Mouse (Mus musculus) regulatory T cell (primary cell): ENCODE results near the gene Endod1.

Source experiments
- in situ Hi-C: fragments of 300-600 bp; cut with MboI, MseI; formaldehyde crosslinking; loops from one replicate; pipeline ENCODE4 v1.15.1; 2025; ENCODE audit warnings: high pct_unique_total_duplicates

Endod1 gene

DNA sequence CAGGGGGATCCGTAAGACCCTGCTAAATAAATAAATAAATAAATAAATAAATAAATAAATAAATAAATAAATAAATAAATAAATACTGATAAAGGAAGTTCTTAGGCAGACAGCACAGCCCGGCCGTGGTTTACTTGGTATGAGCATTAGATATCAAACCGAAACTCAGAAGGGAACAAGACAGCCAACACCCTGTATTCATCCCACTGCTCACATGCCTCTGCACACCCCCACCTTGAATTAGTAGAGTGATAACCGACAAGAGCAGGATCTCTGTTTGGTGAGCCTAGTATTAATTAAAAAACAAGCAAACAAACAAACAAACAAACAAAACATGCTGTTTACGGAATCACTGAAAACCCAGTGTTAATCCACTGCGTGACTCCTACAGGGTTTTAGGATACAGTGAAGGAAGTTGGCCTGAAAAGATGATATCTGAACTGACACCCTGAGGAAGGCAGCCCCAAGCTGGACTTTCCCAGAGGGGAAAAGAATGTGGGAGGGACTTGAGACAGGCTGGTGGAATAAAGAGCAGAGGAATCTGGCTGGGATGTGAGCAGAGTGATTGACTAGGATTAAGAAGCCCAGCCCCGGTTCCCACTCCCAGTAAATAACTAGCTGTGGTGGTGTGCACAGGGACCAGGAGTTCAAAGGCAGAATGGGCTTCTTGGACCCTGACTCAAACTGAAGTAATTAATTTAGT lies at the start of gene Endod1:
TSS of gene Endod1 (minus strand) at position 155 of the 703 bp plus-strand sequence.
- in situ Hi-C loops: no loop called here

DNA sequence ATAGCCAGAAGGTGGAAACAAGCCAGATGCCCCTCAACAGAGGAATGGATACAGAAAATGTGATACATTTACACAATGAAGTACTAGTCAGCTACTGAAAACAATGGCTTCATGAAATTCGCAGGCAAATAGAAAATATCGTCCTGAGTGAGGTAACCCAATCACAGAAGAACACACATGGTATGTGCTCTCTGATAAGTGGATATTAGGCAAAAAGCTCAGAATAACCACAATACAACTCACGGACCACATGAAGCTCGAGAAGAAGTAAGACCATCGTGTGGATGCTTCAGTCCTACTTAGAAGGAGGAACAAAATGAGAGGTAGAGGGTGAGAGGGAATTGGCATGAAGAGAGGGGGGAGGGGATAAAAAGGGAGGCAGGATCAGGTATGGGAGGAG lies 27.8 kb upstream of the Endod1 start:
- in situ Hi-C loops: no loop called here

DNA sequence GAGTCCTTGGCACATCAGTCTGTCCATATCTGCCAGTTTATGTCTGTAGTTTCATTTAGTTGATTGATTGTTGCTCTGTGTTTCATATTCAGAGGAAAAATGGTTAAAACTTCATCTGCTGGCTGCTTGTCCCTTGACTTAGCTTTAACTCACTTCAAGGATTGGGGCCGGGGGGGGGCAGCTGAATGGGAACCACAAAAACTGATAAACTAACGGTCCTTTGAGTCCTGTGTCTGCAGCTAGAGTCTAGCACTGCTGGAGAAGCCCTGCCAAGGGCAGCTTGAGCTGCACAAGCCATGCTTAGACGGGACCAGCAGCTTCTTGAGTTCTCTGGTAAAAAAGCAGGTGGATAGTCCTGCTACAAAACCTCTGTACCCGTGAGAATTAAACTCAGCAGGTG lies 26.7 kb upstream of the Endod1 start:
- in situ Hi-C loops: no loop called here

DNA sequence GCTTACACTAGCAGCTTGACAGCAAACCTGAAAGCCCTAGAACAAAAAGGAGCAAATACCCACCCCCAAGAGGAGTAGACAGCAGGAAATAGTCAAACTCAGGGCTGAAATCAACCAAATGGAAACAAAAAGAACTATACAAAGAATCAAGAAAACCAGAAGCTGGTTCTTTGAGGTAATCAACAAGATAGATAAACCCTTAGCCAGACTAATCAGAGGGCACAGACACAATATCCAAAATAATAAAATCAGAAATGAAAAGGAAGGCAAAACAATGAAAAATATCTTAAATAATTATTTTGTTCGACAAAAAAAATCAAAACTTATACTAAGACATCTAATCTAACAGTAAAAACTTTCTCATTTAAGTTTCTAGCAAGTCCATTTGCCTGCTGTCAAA lies 24.7 kb upstream of the Endod1 start:
- in situ Hi-C loops: no loop called here

DNA sequence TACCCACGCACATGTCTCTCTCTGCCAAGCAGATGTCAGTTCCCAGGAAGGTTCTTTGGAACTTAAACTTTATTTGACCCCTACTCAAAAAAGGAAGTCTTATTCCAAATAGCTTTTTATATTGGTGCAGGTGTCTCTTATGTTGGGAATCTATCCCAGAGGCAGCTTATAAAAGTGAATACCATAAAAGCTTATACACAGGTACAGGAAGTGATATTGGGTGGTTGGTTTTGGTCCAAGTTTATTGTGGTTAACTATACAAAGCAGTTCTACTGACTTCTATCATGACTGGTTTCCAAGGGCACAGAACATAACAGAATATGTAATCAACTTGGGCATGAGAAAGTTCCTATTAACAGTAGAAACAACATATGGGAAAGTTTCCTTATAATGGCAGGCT lies 20.8 kb upstream of the Endod1 start:
- in situ Hi-C loops: no loop called here

DNA sequence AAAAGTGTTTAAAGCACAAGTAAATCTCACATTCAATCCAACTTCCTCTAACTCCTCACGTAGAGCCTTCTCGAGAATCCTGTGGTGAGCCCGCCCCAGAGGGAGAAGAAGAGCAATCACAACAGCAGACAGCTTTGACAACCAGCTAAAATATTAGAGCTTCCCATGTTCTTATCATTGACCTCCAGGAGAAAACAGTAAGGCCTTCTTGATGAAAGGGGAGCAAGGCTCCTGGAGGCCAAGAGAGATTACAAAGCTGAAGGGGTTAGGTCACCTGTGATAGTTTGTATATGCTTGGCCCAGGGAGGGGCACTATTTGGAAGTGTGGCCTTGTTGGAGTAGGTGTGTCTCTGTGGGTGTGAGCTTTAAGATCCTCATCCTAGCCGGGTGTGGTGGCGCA lies 19.1 kb upstream of the Endod1 start:
- in situ Hi-C loops: no loop called here

DNA sequence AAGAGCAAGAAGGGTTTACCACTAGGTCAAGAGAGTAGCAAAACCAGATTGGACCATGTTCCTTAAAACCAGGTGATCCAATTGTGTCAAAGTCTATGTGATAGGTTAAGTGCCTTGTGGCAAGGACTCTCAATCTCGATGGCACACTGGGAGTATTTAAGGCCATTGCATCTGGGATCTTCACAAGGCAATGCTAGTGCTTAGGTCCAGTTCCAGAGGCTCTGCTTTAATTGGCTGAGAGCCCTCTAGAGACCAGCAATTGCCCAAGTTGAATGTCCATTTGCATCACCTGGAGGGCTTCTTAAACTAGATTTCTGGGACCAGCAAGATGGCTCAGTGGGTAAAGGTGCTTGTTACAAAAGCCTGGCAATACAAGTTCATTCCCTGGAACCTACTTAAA lies 17.6 kb upstream of the Endod1 start:
- in situ Hi-C loops: no loop called here

DNA sequence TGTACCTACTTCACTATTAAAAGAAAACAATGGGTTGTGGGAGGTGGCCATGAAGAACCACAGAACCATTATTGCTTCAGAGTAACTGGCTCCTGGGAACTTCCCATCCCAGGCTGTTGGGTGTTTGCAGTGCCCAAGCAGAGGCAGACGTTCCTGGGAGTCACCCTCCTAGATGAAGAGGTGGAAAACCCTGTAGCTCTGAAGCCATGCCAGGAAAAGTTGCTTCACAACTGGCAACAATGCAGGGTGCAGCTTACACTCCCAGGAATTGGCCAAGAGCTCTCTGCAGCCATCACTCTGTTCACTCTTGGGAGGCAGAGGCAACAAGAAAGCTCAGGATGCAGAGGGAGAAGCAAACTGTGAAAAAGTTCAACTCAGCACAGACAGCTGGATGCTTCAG lies 16.8 kb upstream of the Endod1 start:
- in situ Hi-C loops: no loop called here

DNA sequence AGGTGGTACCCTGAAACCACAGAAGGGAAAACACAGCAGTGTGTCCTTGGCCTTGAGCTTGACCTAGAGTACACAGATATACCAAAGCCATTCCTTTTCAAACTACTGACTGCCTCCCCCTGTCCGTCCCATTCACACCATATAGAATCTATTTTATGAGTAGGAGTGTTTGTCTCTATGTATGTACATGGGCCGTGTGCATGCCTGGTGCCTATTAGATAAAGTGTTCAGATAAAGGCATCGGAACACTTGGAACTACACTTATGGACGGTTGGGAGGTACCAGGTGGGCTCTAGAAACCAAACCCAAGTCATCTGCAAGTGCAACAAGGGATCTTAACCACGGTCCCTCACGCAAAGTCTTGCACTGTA lies 16.1 kb upstream of the Endod1 start:
- in situ Hi-C loops: no loop called here

DNA sequence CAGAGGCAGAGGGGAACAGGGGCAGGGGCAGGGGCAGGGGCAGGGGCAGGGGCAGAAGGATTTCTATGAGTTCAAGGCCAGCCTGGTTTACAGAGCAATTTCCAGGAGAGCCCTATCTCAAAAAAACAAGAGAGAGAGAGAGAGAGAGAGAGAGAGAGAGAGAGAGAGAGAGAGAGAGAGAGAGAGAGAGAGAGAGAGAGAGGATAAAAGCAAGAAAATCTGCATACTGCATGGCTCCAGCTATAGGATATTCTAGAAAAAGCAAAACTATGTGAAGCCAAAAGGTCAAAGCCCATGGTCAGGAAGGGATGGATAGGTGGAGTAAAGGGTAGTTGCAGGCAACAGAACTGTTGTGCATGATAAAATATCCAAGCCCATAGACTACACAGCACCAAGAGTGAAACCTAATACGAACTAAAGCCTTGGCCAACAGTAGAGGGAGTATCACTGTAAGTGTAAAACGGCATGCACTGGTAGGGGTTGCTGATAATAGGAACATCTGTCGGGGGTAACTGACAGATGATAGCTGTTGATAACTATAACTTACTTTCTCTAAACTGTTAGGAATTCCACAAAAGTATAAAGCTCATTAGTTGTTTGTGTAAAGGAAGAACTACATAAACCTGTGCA lies 15.6 kb upstream of the Endod1 start:
- in situ Hi-C loops: no loop called here

DNA sequence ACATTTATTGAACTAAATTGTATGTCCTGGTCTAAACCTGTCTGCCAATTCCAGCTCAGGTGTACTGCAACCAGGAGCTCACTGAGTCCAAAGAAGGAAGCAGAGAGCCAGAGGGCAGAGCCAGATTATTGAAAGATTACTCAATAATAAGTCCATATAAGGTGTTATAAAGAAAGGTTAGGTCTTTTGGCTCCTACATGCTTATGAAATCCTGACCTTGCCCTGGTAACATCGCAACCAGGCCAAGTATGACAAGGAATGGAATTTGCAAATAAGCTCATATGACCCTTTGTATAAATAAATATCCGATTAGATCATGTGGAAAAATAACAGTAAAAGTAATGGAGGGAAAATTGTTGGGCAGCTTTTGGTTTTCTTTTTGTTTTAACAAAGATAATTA lies 14.8 kb upstream of the Endod1 start:
- in situ Hi-C loops: no loop called here

DNA sequence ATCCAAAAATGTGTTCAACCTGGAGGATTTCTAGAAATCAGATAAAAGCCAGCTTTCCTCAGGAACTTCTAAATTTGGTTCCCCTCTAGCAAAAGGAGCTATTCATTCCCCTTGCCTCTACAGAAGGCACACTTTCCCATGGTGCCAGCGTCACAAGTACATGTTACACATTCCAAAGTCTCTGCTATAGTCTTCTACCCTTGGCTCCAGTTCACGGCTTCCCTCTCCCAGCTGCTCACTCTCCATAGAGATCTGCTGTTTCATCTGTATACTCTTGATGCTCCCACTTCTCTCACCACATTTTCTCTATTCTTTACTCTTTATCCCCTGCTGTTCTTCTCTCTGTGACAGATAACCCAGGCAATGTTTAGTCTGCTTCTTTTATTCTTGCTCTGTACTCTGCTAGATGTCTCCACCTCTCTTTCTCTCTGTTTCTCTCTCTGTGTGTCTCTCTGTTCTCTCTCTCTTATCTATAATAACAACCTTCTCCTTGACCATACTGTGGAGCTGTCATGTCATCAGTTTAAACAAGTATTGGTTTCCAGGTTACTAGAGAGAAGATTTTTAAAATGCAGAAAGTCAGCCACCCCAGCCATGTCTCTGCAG lies 13.8 kb upstream of the Endod1 start:
- in situ Hi-C loops: no loop called here

DNA sequence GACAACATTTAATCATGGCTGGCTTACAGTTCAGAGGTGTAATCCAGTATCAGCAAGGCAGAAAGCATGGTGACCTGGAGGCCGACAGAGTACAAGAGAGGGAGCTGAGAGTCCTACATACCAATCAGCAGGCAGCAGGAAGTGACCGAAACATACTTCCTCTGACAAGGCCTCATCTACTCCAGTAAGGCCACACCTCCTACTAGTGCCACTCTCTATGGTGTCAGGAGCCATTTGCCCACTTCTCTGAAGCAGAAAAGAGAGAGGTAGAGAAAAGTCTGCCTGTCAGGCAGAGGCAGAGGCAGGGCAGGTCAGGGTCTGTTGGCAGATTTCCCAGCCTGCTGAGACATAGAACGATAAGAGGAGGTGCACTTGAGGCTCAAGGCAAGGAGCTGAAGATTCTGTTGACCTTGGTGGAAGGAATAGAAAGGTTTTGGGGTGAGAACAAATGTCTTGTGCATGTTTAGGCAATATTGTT lies 10.6 kb upstream of the Endod1 start:
- in situ Hi-C loops: no loop called here

DNA sequence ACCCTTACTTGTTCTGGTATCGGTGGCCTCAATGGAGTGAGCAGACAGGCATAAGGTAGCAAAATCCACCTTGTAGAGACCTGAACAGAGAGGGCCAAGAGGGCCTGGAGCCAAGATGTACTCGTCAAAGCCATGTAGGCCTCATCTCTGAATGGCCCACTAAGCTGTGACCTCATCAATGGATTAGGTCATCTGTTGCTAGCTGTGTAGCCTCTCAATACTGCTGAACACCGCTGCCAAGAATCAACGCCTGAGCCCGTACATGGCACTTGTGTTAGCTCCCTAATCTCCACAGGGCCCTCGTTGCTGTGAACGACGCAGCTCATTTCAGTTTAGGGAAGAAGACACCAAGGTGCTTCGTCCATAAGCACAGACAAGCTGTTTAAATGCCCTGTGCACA lies 10.0 kb upstream of the Endod1 start:
- in situ Hi-C loops: no loop called here

DNA sequence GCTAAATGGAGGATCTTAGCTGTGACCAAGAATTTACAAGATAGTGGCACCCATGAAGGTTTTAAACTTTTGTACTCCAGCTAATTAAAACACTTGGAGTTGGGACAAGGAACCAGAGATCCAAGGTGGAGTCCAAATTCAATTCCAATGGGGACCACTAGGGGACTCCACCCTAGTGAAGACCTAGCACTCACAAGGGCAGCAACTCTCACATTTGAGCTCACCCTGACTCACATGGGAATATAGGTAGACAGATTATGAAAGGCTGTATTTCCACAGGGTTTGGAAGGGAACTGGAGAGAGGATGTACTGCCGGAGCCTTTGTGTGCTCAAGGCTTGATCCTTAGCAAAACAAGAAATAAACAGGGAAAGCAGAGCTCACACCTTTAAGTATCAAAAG lies 9.0 kb upstream of the Endod1 start:
- in situ Hi-C loops: no loop called here

DNA sequence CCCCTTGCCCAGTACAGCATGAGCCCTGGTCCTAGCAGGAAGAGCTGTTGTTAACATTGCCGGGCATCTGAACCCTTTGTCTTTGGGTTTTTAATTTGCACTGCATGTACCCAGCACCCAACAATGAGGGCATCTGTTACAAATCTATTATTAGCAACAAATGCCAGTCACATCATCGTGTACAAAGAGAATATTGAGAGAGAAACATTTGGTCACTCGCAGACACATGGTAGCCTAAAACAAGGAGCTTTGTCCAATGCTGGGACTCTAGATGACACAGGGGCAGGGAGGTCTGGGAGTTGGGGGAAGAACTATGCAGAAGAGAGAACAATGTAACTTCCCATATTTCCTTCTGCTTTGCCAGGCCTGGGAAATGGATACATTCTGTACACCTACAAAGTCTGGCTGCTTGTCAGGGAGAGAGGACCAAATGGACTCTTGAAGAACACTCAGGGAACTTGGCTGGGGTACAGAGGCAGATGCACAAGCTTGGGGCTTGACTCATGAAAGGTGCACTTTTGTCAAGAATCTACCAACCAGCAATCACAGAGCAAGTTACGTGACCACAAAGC lies 7.8 kb upstream of the Endod1 start:
- in situ Hi-C loops: no loop called here

DNA sequence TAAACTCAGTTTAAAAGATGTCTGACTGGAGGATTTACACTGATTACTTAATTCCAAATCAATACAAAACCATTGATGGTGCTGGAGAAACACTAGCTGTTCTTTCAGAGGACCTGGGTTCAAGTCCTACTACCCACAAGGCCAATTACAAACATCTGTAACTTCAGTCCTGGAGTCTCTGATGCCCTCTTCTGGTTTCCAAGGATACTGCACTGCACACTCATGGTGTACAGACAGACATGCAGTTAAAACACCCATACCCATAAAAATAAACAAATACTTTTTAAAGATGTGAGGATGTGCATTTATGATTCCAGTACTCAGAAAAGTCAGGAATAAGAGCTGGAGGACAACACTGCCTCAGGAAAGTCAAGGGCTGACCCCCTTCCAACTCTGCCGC lies 6.7 kb upstream of the Endod1 start:
- in situ Hi-C loops: no loop called here

DNA sequence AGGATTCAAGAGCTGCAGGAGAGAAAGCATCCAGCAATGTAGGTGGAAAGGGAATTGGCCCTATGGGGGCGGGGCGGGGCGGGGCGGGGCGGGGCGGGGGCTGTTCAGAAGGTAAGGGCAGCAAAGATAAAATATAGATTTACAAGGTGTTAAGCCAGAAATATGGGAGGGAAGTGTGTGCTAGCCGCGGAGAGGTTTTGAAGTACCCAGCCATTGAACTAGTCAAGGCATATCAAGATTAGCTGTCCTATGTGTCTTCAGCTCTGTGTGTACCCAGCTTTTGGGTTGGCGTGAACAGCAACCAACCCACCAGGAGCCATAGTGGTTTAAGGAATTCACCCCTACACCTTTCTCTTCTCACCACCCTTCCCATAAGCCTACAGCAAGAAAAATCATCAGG lies 5.5 kb upstream of the Endod1 start:
- in situ Hi-C loops: no loop called here

DNA sequence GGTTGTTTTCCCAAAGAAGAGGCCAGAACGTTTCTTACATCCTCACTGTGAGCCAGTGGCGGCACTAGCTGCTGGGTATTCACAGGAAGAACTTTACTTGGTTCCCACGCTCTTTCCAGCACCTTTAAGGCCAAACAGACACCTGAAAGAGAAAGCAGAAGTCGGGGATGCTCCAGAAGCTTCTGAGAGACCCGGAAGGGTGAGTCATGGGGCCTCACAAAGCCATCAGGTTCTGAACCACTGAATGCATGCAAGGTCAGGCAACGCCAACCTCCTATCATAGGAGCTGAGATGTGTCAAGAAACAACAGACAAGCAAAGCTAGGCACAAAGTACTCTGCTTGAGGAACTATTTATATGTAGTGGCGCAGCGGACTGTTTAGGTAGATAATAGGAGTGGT lies 4.4 kb upstream of the Endod1 start:
- in situ Hi-C loops: no loop called here

DNA sequence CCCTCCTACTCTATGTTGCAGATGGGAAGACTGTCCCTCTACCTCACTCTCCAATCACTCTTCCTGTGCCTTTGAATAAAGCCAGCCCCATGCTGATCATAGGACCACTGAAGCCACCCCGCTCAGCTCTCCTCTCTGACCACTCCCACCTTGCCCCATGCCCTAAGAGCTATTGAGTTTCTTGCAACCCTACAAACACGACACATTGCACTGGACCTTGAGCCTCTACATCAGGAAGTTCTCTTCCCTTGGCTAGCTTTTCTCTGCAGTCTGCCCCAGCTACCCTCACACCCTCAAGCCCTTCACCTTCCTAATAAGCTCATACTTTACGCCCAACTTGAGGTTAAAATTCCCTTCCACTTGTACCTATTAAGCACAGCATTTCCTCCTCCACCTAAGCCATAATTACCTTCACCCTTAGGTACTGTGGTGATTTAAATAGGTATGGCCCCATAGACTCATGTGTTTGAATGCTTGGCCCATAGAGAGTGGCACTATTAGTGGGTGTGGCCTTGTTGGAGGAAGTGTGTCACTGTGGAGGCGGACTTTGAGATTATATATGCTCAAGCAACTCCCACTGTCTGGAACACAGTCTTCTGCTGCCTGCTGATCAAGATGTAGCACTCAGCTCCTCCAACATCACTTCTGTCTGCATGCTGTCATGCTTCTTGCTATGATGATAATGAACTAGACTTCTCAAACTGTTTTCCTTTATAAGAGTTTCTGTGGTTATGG lies 2.0 kb upstream of the Endod1 start:
- in situ Hi-C loops: no loop called here

DNA sequence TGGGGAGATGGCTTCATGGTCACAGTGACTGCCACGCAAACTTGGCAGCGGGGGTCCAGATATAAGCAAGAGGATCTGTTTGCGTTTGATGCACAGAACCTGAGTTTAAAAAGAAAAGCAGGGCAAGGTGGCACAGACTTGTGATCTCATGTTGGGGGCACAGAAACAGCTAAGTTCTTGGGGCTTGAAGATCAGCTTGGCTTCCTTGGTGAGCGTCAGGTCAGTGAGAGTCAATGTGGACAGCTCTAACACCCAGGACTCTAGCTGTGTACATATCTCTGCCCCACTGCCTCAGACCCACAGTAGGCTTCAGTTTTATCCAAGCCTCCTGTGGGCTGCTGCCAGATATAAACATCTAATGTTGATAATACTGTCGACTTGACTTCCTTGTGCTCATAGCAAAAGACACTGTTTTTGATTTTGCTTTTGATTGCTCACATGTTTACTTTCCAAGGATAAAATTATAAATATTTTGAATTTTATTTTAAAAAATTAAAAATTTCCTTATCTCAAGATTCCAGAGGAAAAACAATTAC lies 1.0 kb upstream of the Endod1 start:
- in situ Hi-C loops: no loop called here
